Mouse (Mus musculus) lung, adult 2 months (tissue): ENCODE measurements around the gene Raet1e.
"Not testable (repeated sequence)": the region's sequence is repeated elsewhere in the genome, so short reads cannot be mapped to it uniquely, and the experiment has no call there.

Experiments used
- CTCF ChIP-seq: fragments of 200-500 bp; IDR thresholded peaks from 2 replicates; pipeline ENCODE4 v1.5.1; 2011; ENCODE audit warnings: mild to moderate bottlenecking, low read length, control low read depth; ENCODE audit not compliant: insufficient read depth
- POLR2A ChIP-seq: fragments of 200-500 bp; IDR thresholded peaks from 2 replicates; pipeline ENCODE4 v1.6.1; 2011; ENCODE audit warnings: low read depth, mild to moderate bottlenecking, control low read depth, low read length, borderline replicate concordance; ENCODE audit errors: extremely low read depth

DNA sequence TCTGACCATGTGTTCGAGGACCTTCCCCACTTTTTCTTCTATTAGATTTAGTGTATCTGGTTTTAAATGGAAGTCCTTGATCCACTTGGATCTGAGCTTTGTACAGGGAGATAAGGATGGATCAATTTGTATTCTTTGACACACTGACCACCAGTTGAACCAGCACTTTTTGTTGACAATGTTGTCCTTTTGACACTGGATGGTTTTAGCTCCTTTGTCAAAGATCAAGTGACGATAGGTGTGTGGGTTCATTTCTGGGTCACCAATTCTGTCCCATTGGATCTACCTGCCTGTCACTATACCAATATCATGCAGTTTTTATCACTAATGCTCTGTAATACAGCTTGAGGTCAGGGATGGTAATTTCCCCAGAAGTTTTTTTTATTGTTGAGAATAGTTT lies 18.1 kb downstream of the Raet1e start:
- not testable (repeated sequence) for TF ChIP-seq CTCF, POLR2A
